Mouse (Mus musculus) lung, postnatal 10 days (tissue): ENCODE measurements at regions not wholly inside any gene's neighbourhood (a gene's known extent, or its start where the extent isn't known, plus 50 kb on each side); places are given as distances from the start of the nearest gene placed in this dataset.
A peak's percentile ranks its signal among the peaks of the same experiment; 100 is the strongest.

Source experiments
- DNase-seq: peaks from one replicate; pipeline ENCODE4 v3.0.0; 2021

DNA sequence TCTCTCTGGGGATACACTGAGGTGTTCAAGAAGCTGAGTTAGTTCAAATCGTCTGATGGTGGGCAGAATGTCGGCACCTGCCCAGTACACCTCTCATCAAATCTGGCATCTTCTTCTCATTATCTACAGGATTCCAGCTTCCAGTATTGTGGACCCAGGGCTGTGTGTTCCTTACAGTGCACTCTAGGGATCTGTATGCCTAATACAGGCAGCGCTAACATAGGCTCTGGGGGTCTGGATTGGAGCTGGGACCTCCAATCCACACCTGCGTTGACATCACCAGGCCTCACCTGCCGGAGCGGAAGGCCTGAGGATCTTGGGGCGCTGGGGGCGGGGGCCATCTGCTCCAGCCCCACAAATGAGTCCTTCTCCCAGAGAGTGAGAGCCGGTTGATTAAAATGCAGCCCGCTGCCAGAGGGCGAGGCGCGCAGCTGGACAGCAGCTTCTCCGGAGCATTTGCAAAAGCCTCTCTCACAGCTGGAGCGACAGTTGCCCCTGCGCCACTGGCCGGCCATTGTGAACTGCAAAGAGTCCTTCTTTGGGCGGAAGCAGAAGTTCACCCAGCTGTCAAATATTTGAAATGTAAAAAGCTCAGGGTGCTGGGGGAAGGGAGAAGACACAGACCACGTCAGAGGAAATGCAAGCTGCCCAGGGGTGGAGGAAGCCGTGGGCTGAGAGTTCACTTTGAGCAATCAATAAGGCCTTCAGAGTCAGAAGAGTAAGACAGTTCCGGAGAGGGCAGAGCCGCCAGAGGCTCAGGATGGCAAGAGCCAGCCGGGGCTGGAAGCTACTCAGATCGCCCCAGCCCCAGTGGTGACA, 347.0 kb downstream of the Rnf144a start:
- peak; percentile 64 for DNase-seq

DNA sequence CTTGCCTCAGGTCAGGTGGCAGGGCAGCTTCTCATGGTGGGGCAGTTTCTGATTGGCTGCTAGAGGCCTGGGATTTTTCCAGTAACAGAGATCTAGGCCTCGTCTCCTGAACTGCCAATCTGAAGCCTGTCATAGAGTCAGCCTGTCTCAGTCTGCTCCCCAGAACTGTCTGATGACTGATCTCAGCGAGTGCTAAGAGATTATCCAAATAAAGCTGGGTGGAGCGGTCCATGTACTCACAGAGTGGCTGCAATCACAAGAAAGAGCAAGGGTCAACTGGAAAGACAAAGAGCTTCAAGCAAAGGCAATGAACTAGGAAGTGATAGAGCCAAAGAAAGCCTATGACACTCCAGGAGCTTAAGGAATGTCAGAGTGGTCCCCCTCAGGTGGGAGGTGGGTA, 354.7 kb downstream of the Rnf144a start:
- DNase-seq, result no peak

DNA sequence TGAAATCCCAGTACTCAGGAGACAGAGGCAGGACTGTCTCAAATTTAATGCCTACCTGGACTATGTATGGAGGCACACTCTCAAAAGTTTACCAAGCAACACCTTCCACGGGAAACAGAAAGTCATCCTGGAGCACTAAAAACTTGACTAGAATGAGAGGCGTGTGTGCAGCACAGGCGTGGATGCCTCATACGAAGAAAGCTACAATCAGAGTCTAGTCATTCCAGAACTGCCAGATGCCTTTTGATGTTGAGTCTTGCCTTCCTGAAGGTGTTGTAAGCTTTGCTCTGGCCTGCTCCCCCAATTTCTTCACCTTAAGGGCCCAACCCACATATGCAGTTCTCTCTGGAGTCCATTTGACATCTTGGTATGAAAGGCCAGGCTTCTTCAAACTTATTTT, 356.0 kb downstream of the Rnf144a start:
- DNase-seq, result no peak

DNA sequence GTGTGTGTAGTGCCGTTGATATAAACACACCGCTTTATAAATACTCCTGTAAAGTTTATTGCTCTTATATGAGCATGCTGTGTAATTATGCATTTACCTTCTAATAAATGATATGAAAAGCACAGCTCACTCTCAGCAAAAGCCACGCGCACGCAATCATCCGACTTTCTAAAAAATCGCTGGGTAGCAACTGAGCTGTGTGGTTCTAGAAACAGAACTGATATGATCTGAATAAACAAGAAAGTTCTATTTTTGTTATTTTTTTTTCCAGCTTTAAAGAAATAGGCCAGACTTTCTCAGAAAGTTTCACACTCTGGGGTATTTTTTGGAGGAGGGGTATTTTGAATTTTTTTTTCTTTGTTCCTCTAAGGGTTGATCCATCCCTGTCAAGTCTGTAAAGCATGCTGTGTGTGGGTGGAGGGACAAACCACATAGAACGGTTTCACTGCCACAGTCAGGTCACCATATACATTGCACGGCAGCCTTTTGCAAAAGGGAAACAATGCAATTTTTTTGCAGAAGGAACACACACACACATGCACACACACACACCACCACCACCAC, 357.5 kb downstream of the Rnf144a start:
- no peak for DNase-seq

DNA sequence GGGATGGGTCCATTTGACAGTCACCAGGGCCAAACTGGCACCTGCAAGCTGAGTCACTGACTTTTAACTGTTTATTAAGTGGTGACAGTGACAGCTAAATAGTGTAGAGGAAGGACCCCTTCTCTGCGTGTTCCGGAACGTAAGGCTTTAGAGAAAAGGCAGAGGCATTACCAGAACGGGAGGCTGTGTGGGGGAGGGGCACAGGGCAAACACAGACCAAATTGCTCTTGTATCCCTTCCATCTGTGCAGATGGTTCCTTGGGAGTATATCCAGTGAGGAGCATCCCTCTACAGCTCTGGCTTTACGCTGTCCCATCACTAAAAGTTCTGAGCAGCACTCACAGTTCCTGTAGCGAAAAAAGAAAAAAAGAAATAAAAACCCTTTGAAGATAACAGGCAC, 368.1 kb downstream of the Rnf144a start:
- DNase-seq, result no peak

DNA sequence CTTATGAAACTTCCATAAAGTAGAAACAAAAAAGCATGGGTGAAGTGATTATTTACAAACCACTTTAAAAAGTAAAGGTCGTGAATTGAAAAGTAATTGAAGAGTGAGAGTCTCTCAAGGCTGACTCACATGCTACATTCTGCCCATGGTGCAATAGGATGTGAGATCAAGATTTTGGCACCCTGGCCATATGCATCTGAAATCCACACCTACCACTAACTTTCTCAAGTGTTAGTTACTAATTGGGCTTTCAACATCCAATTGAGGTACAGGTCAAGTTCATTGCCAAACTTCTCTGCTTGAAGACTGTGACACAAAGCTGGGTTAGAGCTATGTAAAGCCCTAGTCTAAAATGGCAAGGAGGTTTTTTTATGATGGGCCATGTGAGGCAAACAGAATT, 369.7 kb downstream of the Rnf144a start:
- DNase-seq, result no peak

DNA sequence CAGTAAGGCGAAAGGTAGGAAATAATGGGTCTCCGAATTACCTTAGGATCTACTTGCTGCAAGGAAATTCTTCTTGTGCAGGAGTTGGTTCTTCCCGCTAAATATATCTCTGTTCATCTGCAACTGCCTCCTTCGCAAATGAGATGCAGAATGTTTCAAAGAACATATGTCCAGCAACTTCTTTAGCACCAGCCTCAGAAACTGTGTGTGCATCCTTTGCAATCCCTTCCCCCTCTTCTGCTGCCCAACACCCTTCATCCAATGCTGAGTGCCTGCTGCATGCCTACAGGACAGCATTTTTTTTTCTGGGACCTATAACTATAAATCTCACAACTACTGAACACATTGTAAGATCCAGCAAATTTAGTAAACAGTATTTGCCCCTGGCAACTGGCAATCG, 402.1 kb downstream of the Rnf144a start:
- no peak for DNase-seq

DNA sequence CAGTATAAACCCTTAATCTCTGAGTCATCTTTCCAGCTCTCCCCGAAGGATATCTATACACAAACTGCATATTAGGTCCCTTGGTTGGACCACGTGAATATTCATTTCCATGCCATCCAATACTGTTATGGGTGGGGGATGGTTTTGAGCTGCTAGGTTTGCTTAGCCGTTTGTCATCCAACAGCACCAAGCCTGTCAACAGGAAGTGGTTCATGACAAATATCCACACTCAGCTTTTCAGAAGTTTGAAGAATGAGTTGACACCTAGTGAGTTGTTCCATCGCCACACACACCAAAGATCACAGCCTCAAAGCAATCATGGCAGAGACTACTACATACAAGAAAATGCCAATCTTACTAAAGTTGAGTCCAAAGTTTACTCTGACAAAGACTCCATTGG, 421.0 kb downstream of the Rnf144a start:
- no peak for DNase-seq

DNA sequence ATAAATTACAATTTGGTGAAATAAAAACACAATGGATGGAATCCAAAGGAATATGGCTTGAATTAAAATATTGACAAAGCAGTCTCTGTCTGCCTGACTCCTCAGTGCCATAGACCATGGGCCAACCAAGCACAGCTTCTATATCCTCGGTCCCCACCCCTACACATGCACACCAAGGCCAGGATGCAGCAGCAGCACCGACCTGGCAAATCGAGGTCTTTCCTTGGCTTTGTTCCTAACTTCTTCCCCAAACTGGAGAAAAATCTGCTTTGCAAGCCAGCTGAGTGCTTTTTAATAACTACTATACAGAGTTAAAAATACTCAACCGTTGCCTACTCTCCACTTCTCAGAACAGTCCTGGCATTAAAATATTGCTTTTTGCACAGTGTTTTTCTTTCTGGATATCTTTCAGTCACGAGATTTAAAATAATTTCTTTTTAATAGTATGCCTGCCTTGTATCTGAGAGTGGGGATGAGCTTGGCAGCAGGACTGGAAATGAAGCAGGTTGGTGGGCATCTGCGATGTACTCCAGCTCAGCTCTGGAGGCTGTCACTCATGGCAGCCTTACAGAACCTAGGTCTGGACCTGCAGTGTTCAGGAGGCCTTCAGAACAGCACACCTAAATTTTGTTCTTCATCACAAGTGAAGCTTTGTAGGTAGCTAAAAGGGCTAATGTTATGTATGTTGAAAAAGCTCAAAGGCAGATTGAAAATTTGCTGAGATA, 423.1 kb downstream of the Rnf144a start:
- DNase-seq, result no peak

DNA sequence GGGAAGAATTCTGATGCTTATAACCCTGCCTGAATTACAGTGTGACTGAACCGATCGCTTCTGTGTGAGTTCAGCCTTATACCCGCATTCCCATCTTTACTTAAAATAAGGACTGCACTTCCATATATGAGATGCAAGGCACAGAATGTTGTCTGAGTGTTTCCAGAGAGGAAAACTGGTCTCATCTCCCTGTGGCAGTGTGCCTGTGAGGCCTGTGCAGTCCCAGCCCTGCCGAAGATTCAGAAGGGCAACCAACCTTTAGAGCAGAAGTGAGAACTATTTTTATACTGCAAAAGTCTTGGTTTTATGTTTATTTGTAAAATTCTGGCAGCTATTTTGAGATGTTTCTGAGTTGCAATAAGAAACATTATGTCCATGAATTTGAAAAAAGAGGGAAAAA, 432.5 kb downstream of the Rnf144a start:
- DNase-seq, result no peak

DNA sequence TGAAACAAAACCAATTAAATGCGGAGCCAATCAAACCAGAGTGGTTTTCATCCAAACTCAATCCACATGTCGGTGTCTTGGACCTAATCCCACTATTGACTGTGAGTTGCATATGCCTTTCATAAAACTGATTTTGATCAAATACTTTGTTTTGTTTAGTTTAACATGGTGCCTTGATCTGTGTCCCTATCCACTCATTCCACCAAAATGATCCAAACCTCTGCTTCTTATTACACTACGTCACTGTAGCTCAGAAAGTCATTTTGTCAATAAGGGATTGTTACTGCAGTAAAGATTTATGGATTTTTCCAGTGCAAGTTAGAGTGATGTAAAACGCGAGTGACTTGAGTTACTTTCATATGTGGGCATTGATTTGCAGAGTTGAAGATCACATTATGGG, 436.7 kb downstream of the Rnf144a start:
- no peak for DNase-seq

DNA sequence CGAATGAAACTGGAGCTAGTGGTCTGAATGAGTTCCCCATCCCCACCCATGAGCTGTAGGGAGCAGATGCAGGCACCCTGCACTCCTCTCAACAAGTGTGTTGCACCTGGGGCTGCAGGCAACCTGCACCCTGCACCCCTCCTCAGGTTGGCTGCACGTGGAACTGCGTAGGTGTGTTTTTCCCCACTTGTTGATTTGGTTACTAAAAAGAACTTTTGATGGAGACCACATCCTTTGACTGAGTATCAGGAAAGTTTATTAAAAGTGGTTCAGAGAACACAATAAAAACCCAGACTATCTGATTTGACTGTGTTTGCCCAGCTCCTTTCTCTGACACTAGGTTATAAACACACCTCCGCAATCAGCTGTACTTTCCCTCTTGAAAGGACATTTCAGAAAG, 456.5 kb downstream of the Rnf144a start:
- DNase-seq, result no peak

DNA sequence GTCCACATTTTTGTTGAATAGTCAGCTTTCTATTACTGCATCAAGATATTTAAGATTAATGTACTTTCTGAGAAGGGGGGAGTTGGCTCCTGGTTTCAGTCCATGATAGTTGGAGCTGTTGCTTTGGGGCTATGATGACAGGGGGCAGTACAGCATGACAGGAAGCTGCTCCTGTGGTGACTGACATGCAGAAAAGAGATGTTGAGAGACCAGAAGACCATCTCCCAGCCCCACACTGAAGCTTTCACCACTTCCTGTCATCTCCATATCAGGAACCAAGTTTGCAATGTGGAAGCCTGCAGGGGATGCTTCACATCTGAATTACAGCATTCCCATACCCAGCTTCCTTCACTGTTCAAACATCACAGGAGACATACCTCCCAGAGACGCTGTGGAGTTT, 457.5 kb downstream of the Rnf144a start:
- DNase-seq, result no peak

DNA sequence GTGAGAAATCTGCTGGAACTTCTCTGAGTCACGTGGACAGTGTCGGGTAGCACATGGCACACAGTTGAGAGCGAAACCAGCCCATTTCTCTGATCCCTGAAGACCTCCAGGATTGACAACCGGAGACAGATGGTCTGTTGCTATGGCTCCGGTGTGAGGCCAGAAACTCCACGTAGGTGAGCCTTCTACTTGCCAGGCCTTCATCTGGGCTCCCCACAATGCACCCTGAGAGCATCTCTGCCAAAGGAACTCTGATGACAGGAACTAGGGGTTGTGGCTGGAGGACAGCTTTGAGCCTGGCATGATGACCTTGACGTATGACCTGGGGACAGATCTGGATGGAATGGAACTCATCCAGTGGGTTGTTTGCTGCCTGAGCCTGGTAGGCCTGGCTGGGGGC, 467.9 kb downstream of the Rnf144a start:
- no peak for DNase-seq

DNA sequence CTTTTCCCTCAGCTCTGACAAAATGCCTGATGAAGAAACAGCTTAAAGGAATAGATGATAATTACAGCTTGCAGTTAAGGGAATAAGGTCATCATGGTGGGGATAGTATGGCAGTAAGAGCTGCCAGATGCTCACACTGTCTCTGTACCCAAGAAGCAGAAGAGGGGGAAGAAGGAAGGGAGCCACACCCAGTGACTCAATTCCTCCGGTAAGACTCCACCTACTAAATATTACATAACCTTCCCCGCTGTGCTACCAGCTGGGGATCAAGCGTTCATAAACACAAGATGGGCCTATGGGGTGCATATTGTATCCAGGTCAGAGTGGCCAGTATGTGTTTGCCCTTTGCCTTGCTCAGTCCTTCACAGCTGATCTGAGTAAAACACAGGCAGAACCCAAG, 468.9 kb downstream of the Rnf144a start:
- no peak for DNase-seq

DNA sequence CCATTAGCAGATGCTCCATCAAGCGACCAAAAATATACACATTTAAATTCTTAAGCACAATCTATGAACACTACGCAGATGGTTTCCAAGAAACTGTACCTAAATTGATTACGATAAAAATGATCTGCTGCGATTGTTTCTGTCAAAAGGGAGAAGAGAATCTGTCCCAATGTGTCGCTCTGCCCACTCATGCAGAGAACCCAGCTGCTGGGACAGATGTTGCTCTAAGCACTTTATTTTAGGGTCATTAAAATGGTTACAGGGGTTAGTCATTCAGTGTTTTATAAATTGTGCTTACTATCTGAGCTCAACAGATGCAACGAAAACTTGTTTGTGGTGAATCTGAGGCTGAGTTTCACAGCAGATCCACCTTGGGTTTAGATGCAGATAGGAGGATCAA, 476.2 kb downstream of the Rnf144a start:
- no peak for DNase-seq

DNA sequence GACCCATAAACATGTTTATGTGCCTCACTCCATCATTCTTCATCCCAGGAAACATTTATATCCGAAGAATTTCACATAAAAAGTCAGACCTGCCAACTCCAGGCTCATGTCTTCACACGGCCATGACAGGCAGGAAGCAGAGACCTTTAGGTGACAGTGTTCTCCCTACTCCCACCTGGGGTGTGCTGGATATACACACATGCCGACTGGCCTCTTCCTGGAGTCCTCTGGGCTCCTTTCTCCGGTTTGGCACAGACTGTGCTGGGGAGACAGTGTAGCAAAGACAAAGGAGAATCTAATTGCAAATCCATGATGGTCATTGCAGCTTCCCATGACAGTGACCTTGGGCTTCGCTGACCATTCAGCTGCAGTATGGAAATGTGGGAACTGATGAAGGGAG, 480.1 kb downstream of the Rnf144a start:
- no peak for DNase-seq

DNA sequence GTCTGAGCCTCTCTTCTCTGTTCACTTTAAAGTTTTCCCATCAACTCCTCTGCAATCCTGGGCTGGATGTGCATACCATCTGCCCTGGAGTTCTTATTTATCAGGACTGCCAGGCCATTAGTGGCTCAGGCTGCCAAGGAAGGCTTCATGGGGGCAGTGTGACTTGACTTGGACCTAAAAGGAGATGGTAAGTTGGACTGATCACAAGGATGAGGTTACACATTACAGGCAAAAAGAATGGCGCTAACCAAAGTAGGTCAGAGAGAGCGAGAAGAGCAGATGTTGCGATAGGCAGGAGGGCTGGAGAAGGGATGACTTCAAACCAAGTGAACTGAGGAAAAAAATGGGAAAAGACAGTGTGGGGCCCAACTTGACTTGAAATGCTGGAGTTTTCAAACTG, 480.5 kb downstream of the Rnf144a start:
- DNase-seq, result no peak

DNA sequence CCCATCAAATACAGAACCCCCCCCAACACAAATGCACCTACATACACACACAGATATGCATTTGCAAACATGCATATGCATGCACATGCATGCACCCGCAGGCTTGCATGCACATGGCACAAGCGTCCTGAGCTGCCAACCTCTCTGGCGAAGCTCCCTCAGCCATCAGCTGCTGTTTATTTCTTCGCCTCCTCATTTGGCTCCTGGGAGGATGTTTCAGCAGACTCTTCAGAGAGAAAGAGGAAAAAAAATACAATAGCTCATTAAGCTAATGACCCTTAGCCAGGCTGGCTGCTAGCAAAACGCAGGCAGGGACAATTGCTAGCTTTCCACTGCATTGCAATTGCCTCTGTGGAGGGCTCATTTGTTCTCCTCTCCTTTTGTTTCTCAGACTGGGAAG, 488.7 kb downstream of the Rnf144a start:
- DNase-seq, result peak; percentile 30

DNA sequence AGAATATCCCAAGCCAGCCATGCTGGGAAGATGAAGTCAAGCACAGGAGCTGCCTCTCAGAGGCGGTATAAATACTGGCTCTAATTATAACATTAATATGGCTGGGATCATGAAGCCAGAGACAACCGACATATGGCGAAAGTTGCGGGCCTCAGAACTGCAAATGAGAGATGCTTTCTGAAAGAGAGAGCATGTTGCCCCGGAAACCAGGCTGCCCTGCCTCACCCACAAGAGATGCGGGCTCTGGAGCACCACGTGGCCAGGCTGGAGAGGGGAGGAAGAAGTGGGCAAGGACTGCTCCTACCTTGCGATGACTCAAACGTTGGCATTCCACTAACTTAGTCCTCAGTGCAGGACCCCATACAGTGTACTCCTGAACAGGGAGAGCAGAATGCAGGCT, 490.5 kb downstream of the Rnf144a start:
- no peak for DNase-seq

DNA sequence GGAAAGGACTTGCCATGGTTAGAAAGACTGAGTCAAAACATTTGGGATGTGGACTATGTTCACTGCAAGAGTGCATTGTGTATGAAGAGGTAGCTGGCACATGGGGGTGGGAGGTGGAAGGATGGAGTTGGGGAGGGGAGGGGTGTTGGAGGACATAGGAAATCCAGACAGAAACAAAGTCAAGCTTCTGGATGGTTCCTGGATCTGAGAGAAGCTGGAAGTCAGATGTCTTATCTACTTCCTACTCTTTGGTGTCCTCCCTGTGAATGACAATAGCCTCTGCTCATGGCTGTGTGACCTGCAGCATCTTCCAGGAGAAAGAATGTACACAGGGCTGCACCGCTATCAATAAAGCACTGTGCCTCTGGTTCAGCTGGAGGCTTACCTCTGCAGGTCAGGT, 491.3 kb downstream of the Rnf144a start:
- DNase-seq, result peak; percentile 50

DNA sequence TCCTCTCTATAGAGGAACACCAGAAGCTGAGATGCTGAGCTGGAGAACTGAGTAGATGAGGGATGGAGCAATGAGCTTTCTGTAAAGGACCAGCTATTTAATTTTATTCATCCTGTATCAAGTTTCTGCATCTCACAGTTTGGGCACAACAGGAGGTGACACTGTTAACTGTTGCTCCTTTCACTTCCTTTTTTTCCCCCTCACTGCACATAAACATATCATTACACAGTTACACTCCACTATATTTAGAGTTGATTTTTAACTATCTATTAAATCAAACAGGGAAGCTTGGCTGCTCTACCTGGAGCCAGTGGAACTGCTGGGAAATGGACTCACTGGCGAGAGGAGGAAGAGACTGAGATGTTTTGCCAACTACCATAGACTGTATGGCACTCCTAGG, 509.4 kb downstream of the Rnf144a start:
- no peak for DNase-seq

DNA sequence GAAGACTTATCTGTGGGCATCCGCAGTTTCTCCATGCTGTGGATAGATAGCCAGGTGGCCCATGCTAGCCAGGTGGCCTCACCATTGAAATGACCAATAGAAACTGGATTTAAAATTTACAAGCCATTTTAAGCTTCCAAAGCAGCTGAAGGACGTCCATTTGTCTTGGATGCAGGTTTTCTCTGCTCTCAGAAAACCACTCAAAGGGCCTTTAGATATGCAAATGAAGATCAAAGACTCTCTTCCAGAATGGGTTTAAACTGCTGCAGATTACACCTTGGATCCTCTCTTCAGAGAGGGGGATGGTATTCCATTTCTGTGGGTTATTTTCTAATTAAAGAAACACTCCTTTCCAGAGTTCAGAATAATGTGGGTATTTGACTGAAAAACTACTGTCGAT, 518.5 kb downstream of the Rnf144a start:
- no peak for DNase-seq

DNA sequence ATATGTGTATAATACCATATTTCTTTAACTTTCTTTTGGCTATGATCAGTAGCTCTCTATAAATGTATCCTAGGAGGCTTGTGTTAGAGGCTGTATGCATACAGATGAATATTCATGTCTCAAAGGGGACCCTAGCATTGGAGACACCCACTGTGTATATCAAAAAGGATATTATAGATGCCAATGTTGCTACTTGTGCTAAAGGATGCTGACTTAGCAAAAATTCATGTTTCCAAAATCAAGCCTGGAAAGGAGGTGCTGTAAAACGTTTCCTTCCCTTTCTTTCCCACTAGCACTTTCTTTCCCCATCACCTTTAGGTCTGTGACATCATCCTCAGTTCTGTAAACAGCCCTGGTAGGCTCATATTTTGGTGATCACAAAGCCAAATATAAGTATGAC, 519.4 kb downstream of the Rnf144a start:
- DNase-seq, result no peak
